Comparison of ENCODE assay signal across 7 mouse cellular contexts in the genomic region with DNA sequence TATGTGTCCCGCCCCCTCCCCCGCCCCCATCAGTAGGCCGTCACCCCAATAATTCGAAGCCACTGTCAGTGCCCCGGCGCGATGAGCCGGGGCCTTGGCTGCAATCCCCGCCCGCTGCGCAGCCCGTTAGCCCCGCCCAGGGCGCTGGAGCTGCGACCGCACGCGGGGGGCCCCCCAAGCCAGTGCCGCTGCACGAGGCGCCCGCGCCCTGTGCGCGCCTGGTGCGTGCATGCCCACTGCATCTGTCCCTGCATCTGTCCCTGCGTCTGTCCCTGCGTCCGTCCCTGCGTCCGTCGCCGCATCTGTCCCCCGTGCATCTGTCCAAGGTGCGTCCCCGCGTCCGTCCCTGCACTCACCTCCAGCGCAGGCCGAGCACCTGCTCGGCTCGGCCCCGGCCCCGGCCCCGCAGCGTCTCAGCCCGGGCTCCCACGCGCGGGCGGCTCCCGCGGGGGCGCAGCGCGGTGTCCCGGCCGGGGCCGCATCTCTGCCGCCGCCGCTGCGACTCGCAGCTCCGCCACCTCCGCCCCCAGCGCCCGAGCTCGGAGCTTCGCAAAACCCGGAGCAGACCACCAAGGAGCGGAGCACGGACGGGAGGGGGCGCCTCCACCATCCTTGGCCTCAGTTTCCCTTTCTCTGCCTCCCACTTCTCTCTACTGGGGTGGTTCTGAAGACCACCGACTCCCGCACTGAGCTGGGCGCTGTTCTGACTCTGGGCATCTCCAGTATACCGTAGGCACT. TPM values are rescaled to one million over a fixed set of nuclear protein-coding genes. Genes with fewer than 3 reads are reported as not detected.
DNase-seq lines count a peak whose midpoint lies in the region; ATAC-seq and TF ChIP-seq lines count a peak whose summit lies in the region.

Gene Sema6b, minus strand, starts transcription at position 486 of the 738 bp plus-strand sequence.

- intact Hi-C loops in heart, postnatal 36 days (cut with DNase I): no loop called here
- intact Hi-C loops in left cerebral cortex, postnatal 10 days (cut with DNase I): no loop called here

- peak within 1 kb of the TSS; percentile 25; the same call in 1 of the 2 replicates for H3K9ac ChIP-seq in ES-Bruce4 (ENCODE audit: low read depth, poor library complexity, severe bottlenecking)
- peak within 1 kb of the TSS; percentile 77 for H3K9ac ChIP-seq in embryonic facial prominence, embryonic 13.5 days
- peak within 1 kb of the TSS; percentile 69 for H3K9ac ChIP-seq in stomach, embryonic 16.5 days (ENCODE audit: low read length)

- no peak for TF ChIP-seq CTCF in ES-Bruce4 (IDR thresholded peaks at IDR 0.05; ENCODE audit: low read depth, low read length)

- peak within 1 kb of the TSS; percentile 75 for H3K4me3 ChIP-seq in ES-Bruce4 (ENCODE audit: low read depth, low read length)
- H3K4me3 ChIP-seq in embryonic facial prominence, embryonic 13.5 days: peak within 1 kb of the TSS; percentile 75
- H3K4me3 ChIP-seq in midbrain, embryonic 10.5 days: peak within 1 kb of the TSS; percentile 79
- peak within 1 kb of the TSS; percentile 63 for H3K4me3 ChIP-seq in stomach, embryonic 16.5 days (replicated peaks; ENCODE audit: low read length)

- H3K4me2 ChIP-seq in embryonic facial prominence, embryonic 13.5 days: peak within 1 kb of the TSS; percentile 96
- peak within 1 kb of the TSS; percentile 99 for H3K4me2 ChIP-seq in stomach, embryonic 16.5 days (ENCODE audit: low read depth, low read length)

- no peak; the same call in 1 of the 2 replicates for ATAC-seq in embryonic facial prominence, embryonic 13.5 days (ENCODE audit: insufficient number of reproducible peaks, insufficient read depth, low FRiP score, low TSS enrichment, low read depth)
- ATAC-seq in stomach, embryonic 16.5 days (ENCODE audit: insufficient read depth, low FRiP score): peak; percentile 7; the same call in 1 of the 2 replicates

- H3K9me3 ChIP-seq in ES-Bruce4 (replicated peaks; ENCODE audit: control insufficient read depth, insufficient read depth, low read length, poor library complexity, severe bottlenecking): no peaks in the 10 kb centered on the region
- H3K9me3 ChIP-seq in embryonic facial prominence, embryonic 13.5 days: no peaks in the 10 kb centered on the region
- no peaks in the 10 kb centered on the region for H3K9me3 ChIP-seq in midbrain, embryonic 10.5 days (replicated peaks)
- no peaks in the 10 kb centered on the region for H3K9me3 ChIP-seq in stomach, embryonic 16.5 days (replicated peaks; ENCODE audit: control insufficient read depth, low read length)

- WGBS in embryonic facial prominence, embryonic 13.5 days: 1% methylated on average over 76 of the region's 79 CpGs
- 1% methylated on average over 79 of the region's 79 CpGs for WGBS in midbrain, embryonic 10.5 days
- WGBS in stomach, embryonic 16.5 days: 2% methylated on average over 79 of the region's 79 CpGs

- H3K27ac ChIP-seq in ES-Bruce4 (ENCODE audit: insufficient read depth, low read length): no peak within 1 kb of the TSS
- H3K27ac ChIP-seq in embryonic facial prominence, embryonic 13.5 days: no peak within 1 kb of the TSS
- H3K27ac ChIP-seq in midbrain, embryonic 10.5 days (replicated peaks): peak within 1 kb of the TSS; percentile 81
- H3K27ac ChIP-seq in stomach, embryonic 16.5 days (ENCODE audit: low read length): no peak within 1 kb of the TSS

- H3K27me3 ChIP-seq in ES-Bruce4 (ENCODE audit: control insufficient read depth, insufficient read depth, low read length, poor library complexity, severe bottlenecking): no peaks in the 10 kb centered on the region
- H3K27me3 ChIP-seq in embryonic facial prominence, embryonic 13.5 days: peaks cover 83% of the 10 kb centered on the region
- H3K27me3 ChIP-seq in midbrain, embryonic 10.5 days (ENCODE audit: low read depth, poor library complexity, severe bottlenecking): peaks cover 99% of the 10 kb centered on the region
- H3K27me3 ChIP-seq in stomach, embryonic 16.5 days (ENCODE audit: control insufficient read depth, insufficient read depth, low read length): peaks cover 35% of the 10 kb centered on the region

- DNase-seq in ZHBTc4 (ENCODE audit: low read depth, low spot score): peak; percentile 67
- DNase-seq in heart, postnatal 36 days: peak; percentile 67 to 79
- peak in 1 of 2 experiments; percentile 89 for DNase-seq in left cerebral cortex, postnatal 10 days (ENCODE audit: extremely low spot score in 1 of 2, low spot score in 2 of 2)
- DNase-seq in midbrain, embryonic 10.5 days (ENCODE audit: low spot score): peak; percentile 81

- no peaks in the 10 kb centered on the region for H3K4me1 ChIP-seq in ES-Bruce4 (ENCODE audit: control insufficient read depth, insufficient read depth, low read length)
- peaks cover 29% of the 10 kb centered on the region for H3K4me1 ChIP-seq in embryonic facial prominence, embryonic 13.5 days
- peaks cover 67% of the 10 kb centered on the region for H3K4me1 ChIP-seq in midbrain, embryonic 10.5 days
- H3K4me1 ChIP-seq in stomach, embryonic 16.5 days (ENCODE audit: control insufficient read depth, insufficient read depth, low read length): peaks cover 17% of the 10 kb centered on the region

- no peak for TF ChIP-seq POLR2A in ES-Bruce4 (IDR thresholded peaks at IDR 0.05; ENCODE audit: insufficient read depth, low read length)

- no peak for TF ChIP-seq EP300 in ES-Bruce4 (IDR thresholded peaks at IDR 0.05; ENCODE audit: insufficient read depth, low read depth, low read length)

- H3K36me3 ChIP-seq in ES-Bruce4 (ENCODE audit: control insufficient read depth, insufficient read depth, low read length, poor library complexity, severe bottlenecking): no peaks in the 10 kb centered on the region
- no peaks in the 10 kb centered on the region for H3K36me3 ChIP-seq in embryonic facial prominence, embryonic 13.5 days
- no peaks in the 10 kb centered on the region for H3K36me3 ChIP-seq in midbrain, embryonic 10.5 days
- no peaks in the 10 kb centered on the region for H3K36me3 ChIP-seq in stomach, embryonic 16.5 days (ENCODE audit: control insufficient read depth, insufficient read depth, low read length)

RNA-seq across cellular contexts. Expression of gene Sema6b, which starts in this region (rescaled TPM):
- polyA plus RNA-seq in ES-Bruce4 (2011; ENCODE audit: insufficient read depth, insufficient read length, low read depth, missing spikeins): 2.1 and 2.5 TPM in 2 replicates
- 2.4 and 2.5 TPM in 2 replicates for polyA plus RNA-seq in embryonic facial prominence, embryonic 13.5 days (2015; fragmentation: Nextera tagmentation; extraction: Ambion mirVana)
- 10 to 100 TPM in 1 of 2 experiments, 1 to 10 TPM in 1; 7.5 to 10.2 TPM for total RNA-seq in heart, postnatal 36 days (2021)
- 100 to 1,000 TPM; 119 to 123 TPM for total RNA-seq in left cerebral cortex, postnatal 10 days (2021)
- 1.2 and 1.8 TPM in 2 replicates for polyA plus RNA-seq in midbrain, embryonic 10.5 days (2016; fragmentation: Nextera tagmentation; extraction: Ambion mirVana)
- 0.50 and 0.71 TPM in 2 replicates for polyA plus RNA-seq in stomach, embryonic 16.5 days (2015; fragmentation: Nextera tagmentation; extraction: Ambion mirVana)

Comparison
In these comparisons a context has a peak if more than half of its experiments do, and no peak if none do; other contexts are left out.
1. RNA of gene Sema6b (total RNA-seq): 119 to 123 TPM in left cerebral cortex, postnatal 10 days; 7.5 to 10.2 TPM in heart, postnatal 36 days; every median in the first group is over 10 times any median in the second.
2. Peak in ATAC-seq, H3K4me3 ChIP-seq, H3K9ac ChIP-seq and H3K4me2 ChIP-seq in stomach, embryonic 16.5 days; RNA of the gene not detected or under 1 TPM.
3. H3K9ac ChIP-seq: peak in every context shown above with its lines; median percentile 77 in embryonic facial prominence, embryonic 13.5 days; 69 in stomach, embryonic 16.5 days; 25 in ES-Bruce4.
4. Peak in every context shown above with its lines, with median percentiles within 50 percentile points of each other: H3K4me3 ChIP-seq.